Mouse (Mus musculus) liver, embryonic 11.5 days (tissue): ENCODE data around the gene Taf1d. TPM values are rescaled to one million over a fixed set of nuclear protein-coding genes. Genes with fewer than 3 reads are reported as not detected.
A peak's percentile ranks its signal among the peaks of the same experiment; 100 is the strongest.

ENCODE experiments used
- ATAC-seq: fragments of 200-750 bp; cut with Nextera tagmentation; replicated peaks from 2 replicates; pipeline ENCODE4 v1.8.0; 2017; ENCODE audit warnings: moderate number of reproducible peaks, mild to moderate bottlenecking, moderate TSS enrichment, moderate library complexity; ENCODE audit not compliant: low FRiP score
- DNase-seq: peaks from one replicate; pipeline ENCODE4 v3.0.0-alpha.2; 2017; ENCODE audit warnings: low spot score
- H3K27ac ChIP-seq: fragments of 300-500 bp; sonication (generic); 2 replicates; pipeline ENCODE4 v1.5.1; 2014; ENCODE audit warnings: mild to moderate bottlenecking, low read depth, low read length, control low read depth
- H3K27me3 ChIP-seq: fragments of 300-500 bp; sonication (generic); replicated peaks from 2 replicates; pipeline ENCODE4 v1.6.1; 2014; ENCODE audit warnings: low read length, mixed read lengths; ENCODE audit not compliant: control insufficient read depth, insufficient read depth
- H3K36me3 ChIP-seq: fragments of 300-500 bp; sonication (generic); 2 replicates; pipeline ENCODE4 v1.6.1; 2014; ENCODE audit warnings: mild to moderate bottlenecking, low read length, moderate library complexity, mixed read lengths; ENCODE audit not compliant: control insufficient read depth, insufficient read depth
- H3K4me1 ChIP-seq: fragments of 300-500 bp; sonication (generic); replicated peaks from 2 replicates; pipeline ENCODE4 v1.6.1; 2014; ENCODE audit warnings: low read length, mixed read lengths; ENCODE audit not compliant: control insufficient read depth, insufficient read depth
- H3K4me2 ChIP-seq: fragments of 300-500 bp; sonication (generic); 2 replicates; pipeline ENCODE4 v1.6.1; 2014; ENCODE audit warnings: mild to moderate bottlenecking, control low read depth, moderate library complexity
- H3K4me3 ChIP-seq: fragments of 300-500 bp; sonication (generic); 2 replicates; pipeline ENCODE4 v1.5.1; 2014; ENCODE audit warnings: low read depth, low read length, control low read depth
- H3K9ac ChIP-seq: fragments of 300-500 bp; sonication (generic); 2 replicates; pipeline ENCODE4 v1.6.1; 2014; ENCODE audit warnings: low read depth, low read length, control low read depth
- H3K9me3 ChIP-seq: fragments of 300-500 bp; sonication (generic); 2 replicates; pipeline ENCODE4 v1.6.1; 2016; ENCODE audit warnings: low read length, inconsistent platforms, mixed read lengths; ENCODE audit not compliant: control insufficient read depth
- WGBS: fragments of 180-500 bp; shearing (Covaris S2); extraction: QIAGEN DNeasy Blood & Tissue Kit; methylation state at CpG from one replicate; pipeline ENCODE4 v1.1.7; 2014; 5-methylcytosine and 5-hydroxymethylcytosine counted together
- microRNA-seq: library from miRNA; unstranded; fragments of <30 nt; microRNA quantifications from one replicate; pipeline ENCODE4, GENCODE M21; 2017; ENCODE audit warnings: borderline number of aligned reads
- polyA plus RNA-seq: library from polyadenylated mRNA; unstranded; fragments of >200 nt; fragmentation: Nextera tagmentation; extraction: Ambion mirVana; gene quantifications from 2 replicates; pipeline ENCODE4 v1.2.1, GENCODE M21; 2014

Taf1d gene
- polyA plus RNA-seq, 1 experiment from 2014 or later: 110 TPM

GRCm38 (mm10) chr9:15356916-15357483 lies 51.0 kb downstream of the Taf1d start:
- Histone ChIP-seq H3K36me3 (no peaks in the 10 kb centered on the region), H3K4me2 (peak overlapping the region; percentile 79), H3K9me3 (no peaks in the 10 kb centered on the region), H3K27me3 (no peaks in the 10 kb centered on the region), H3K4me3 (peak overlapping the region; percentile 86), H3K4me1 (no peaks in the 10 kb centered on the region), H3K27ac (peak overlapping the region; percentile 82), H3K9ac (peak overlapping the region; percentile 91)
- ATAC-seq (no peak; the same call in 1 of the 2 replicates), DNase-seq (no peak)
- WGBS: under 1% methylated on average over 9 of the region's 9 CpGs

GRCm38 (mm10) chr9:15357484-15358275 lies 51.7 kb downstream of the Taf1d start, which contains the start of gene Cep295:
TSS of gene Cep295 (minus strand) at chr9:15357788.
- peak within 1 kb of the TSS; percentile 91 for H3K9ac ChIP-seq
- peak; percentile 99 for ATAC-seq
- peak within 1 kb of the TSS; percentile 82 for H3K27ac ChIP-seq
- H3K4me1 ChIP-seq: no peaks in the 10 kb centered on the region
- H3K4me3 ChIP-seq: peak within 1 kb of the TSS; percentile 86
- no peaks in the 10 kb centered on the region for H3K27me3 ChIP-seq
- H3K9me3 ChIP-seq: no peaks in the 10 kb centered on the region
- 2% methylated on average over 60 of the region's 60 CpGs for WGBS
- peak within 1 kb of the TSS; percentile 79 for H3K4me2 ChIP-seq
- no peaks in the 10 kb centered on the region for H3K36me3 ChIP-seq
- DNase-seq: peak; percentile 96

- DNase-seq (no peak), ATAC-seq (no peak)
- H3K27me3 ChIP-seq: no peaks in the 10 kb centered on the region
- no peak overlapping the region for H3K9ac ChIP-seq
- H3K9me3 ChIP-seq: no peaks in the 10 kb centered on the region
- H3K4me3 ChIP-seq: no peak overlapping the region
- WGBS: 68% methylated on average over 1 of the region's 1 CpGs
- H3K36me3 ChIP-seq: no peaks in the 10 kb centered on the region
- no peaks in the 10 kb centered on the region for H3K4me1 ChIP-seq
- H3K27ac ChIP-seq: no peak overlapping the region
- H3K4me2 ChIP-seq: no peak overlapping the region
Observed at GRCm38 (mm10) chr9:15364843-15365242, 58.8 kb downstream of the Taf1d start.

GRCm38 (mm10) chr9:15365856-15366255 lies 59.8 kb downstream of the Taf1d start:
- H3K27ac ChIP-seq: no peak overlapping the region
- whole genome bisulfite sequencing: 70% methylated on average over 1 of the region's 1 CpGs
- no peaks in the 10 kb centered on the region for H3K27me3 ChIP-seq
- no peak overlapping the region for H3K9ac ChIP-seq
- no peak overlapping the region for H3K4me3 ChIP-seq
- no peaks in the 10 kb centered on the region for H3K9me3 ChIP-seq
- no peak for ATAC-seq
- no peaks in the 10 kb centered on the region for H3K4me1 ChIP-seq
- no peaks in the 10 kb centered on the region for H3K36me3 ChIP-seq
- no peak overlapping the region for H3K4me2 ChIP-seq
- no peak for DNase-seq

- WGBS: 62% methylated on average over 2 of the region's 2 CpGs
- ATAC-seq: no peak
- H3K4me2 ChIP-seq: no peak overlapping the region
Observed at GRCm38 (mm10) chr9:15366260-15366659, 60.2 kb downstream of the Taf1d start.

More at GRCm38 (mm10) chr9:15366260-15366659, 60.2 kb downstream of the Taf1d start:
- no peak for DNase-seq
- Histone ChIP-seq H3K4me1 (no peaks in the 10 kb centered on the region), H3K9ac (no peak overlapping the region), H3K27ac (no peak overlapping the region), H3K36me3 (no peaks in the 10 kb centered on the region), H3K4me3 (no peak overlapping the region), H3K27me3 (no peaks in the 10 kb centered on the region), H3K9me3 (no peaks in the 10 kb centered on the region)

Small RNAs within 50 kb of the gene (microRNA-seq; reads per million reads assigned to microRNA genes)
- gene Gm49349 (1.4 reads per million), gene mmu-mir-7650 (4.2 reads per million, percentile 9 among the genes with 10 or more reads in this experiment)

Other genes starting within 250 kb of the Taf1d start
- not detected in 2 replicates for gene Hephl1, start 194.1 kb upstream of the Taf1d start, polyA plus RNA-seq
- 0.84 and 1.4 TPM in 2 replicates for gene Vstm5, start 67.2 kb upstream of the Taf1d start, polyA plus RNA-seq
- 41.9 and 47.3 TPM in 2 replicates for gene Med17, start 26.3 kb upstream of the Taf1d start, polyA plus RNA-seq
- gene 4931406C07Rik, start 234 bp downstream of the Taf1d start, polyA plus RNA-seq: 4.2 and 4.5 TPM in 2 replicates
- 23.5 and 24.5 TPM in 2 replicates for gene Cep295, start 51.6 kb downstream of the Taf1d start, polyA plus RNA-seq
- 4.5 and 6.6 TPM in 2 replicates for gene Smco4, start 187.2 kb downstream of the Taf1d start, polyA plus RNA-seq